Mouse (Mus musculus): Measurements from ENCODE around the gene Zzz3. TPM values are rescaled to one million over a fixed set of nuclear protein-coding genes. Genes with fewer than 3 reads are reported as not detected.

Zzz3 gene
- total and polyA plus RNA-seq, 3 experiments = 64.2 to 116 (median 94.9) TPM

DNA sequence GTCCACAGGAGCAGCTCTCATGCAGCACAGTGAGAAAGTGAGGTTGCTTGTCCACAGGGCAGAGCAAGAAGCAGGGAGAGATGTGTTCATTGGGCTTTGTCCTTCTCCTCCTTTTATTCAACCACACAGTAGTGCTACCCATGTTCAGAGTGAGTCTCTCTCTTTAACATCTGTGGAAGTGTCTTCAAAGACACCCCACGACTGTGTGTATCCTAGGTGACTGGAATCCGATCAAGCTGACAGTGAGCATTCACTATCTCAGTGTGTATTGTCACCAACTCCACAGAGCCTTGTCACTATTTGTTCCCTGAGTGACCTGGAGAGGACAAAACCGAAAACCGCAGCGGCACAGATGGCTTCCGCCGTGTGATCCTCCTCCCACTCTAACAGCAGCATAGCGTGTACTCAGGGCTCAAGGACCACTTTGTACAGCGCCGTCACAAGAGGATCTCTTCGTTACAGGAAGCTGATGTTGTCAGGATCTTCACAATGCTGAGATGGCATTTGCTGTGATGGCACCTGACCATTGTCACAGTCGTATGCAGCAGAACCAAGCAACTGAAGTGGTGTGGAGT is 113.2 kb downstream of the Zzz3 start:
- no peak overlapping the region for H3K4me2 ChIP-seq (ENCODE audit: insufficient read depth, low read depth, poor library complexity, severe bottlenecking)
- no peaks in the 10 kb centered on the region for H3K4me1 ChIP-seq (ENCODE audit: control insufficient read depth in 1 of 2, insufficient read depth in 2 of 2)
- peaks cover 3% of the 10 kb centered on the region for H3K9me3 ChIP-seq (replicated peaks; ENCODE audit: low read length)
- H3K27me3 ChIP-seq (replicated peaks) = no peaks in the 10 kb centered on the region
- no peak overlapping the region for H3K9ac ChIP-seq (ENCODE audit: insufficient read depth, low read depth)
- H3K27ac ChIP-seq (ENCODE audit: insufficient read depth, low read depth) = no peak overlapping the region
- dilution Hi-C loops (cut with MboI; ENCODE audit: extremely low pct_ligation_motif_present, extremely low pct_unique_long_range_greater_than_20kb, low sequenced_read_pairs) (no loop called here), in situ Hi-C loops (cut with MboI; ENCODE audit: low pct_ligation_motif_present, low pct_unique_long_range_greater_than_20kb, low sequenced_read_pairs) (no loop called here)
- no peak for TF ChIP-seq HCFC1 (IDR thresholded peaks at IDR 0.05; ENCODE audit: low read depth, low read length)
- TF ChIP-seq MAFK (IDR thresholded peaks at IDR 0.05; ENCODE audit: insufficient replicate concordance, low read length) = no peak
- no peak for TF ChIP-seq CHD1 (IDR thresholded peaks at IDR 0.05; ENCODE audit: low read depth, low read length)
- TF ChIP-seq USF1 (IDR thresholded peaks at IDR 0.05; ENCODE audit: low read depth, low read length) = no peak
- no peak for TF ChIP-seq POLR2AphosphoS2 (IDR thresholded peaks at IDR 0.05; ENCODE audit: low read depth, low read length)
- no peak for TF ChIP-seq USF2 (conservative IDR thresholded peaks at IDR 0.05; ENCODE audit: low read depth, low read length)
- TF ChIP-seq MEF2A (IDR thresholded peaks at IDR 0.05; ENCODE audit: borderline replicate concordance, low read depth, low read length) = no peak
- TF ChIP-seq CHD2 (IDR thresholded peaks at IDR 0.05; ENCODE audit: low read length) = no peak
- no peaks in the 10 kb centered on the region for H3K79me2 ChIP-seq (replicated peaks; ENCODE audit: control insufficient read depth, extremely low read depth, insufficient read depth, poor library complexity, severe bottlenecking)
- H3K4me3 ChIP-seq (replicated peaks in 1 of 3; ENCODE audit: low read depth in 2 of 3, low read length in 2 of 3, poor library complexity in 1 of 3) = no peak overlapping the region
- DNase-seq (ENCODE audit: extremely low read depth) = no peak
- H3K36me3 ChIP-seq (replicated peaks in 1 of 2; ENCODE audit: control insufficient read depth in 1 of 2, insufficient read depth in 1 of 2, low read length in 1 of 2) = no peaks in the 10 kb centered on the region

DNA sequence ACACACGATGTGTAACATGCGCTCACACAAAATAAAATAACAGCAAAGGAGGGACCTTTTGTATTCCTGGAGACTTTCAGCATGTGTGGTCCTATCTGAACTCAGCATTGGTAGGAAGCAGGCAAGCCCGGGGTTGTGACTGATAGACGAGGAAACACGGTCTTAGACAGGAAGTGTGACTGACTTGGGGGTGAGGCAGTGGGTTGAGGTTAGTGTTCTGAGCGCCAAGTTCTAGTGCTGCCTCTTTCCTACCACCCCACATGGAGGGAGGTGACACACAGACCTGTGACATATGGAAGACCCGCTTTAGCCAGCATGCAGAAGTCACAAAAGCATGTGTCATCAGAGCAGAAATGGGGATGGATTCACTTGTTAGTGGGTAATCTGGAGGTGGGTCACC is 114.0 kb downstream of the Zzz3 start:
- Histone ChIP-seq H3K9me3 (replicated peaks; ENCODE audit: low read length) (peaks cover 3% of the 10 kb centered on the region), H3K4me1 (ENCODE audit: control insufficient read depth in 1 of 2, insufficient read depth in 2 of 2) (no peaks in the 10 kb centered on the region), H3K79me2 (replicated peaks; ENCODE audit: control insufficient read depth, extremely low read depth, insufficient read depth, poor library complexity, severe bottlenecking) (no peaks in the 10 kb centered on the region), H3K36me3 (replicated peaks in 1 of 2; ENCODE audit: control insufficient read depth in 1 of 2, insufficient read depth in 1 of 2, low read length in 1 of 2) (no peaks in the 10 kb centered on the region), H3K27me3 (replicated peaks) (no peaks in the 10 kb centered on the region), H3K27ac (ENCODE audit: insufficient read depth, low read depth) (no peak overlapping the region), H3K4me2 (ENCODE audit: insufficient read depth, low read depth, poor library complexity, severe bottlenecking) (no peak overlapping the region), H3K4me3 (replicated peaks in 1 of 3; ENCODE audit: low read depth in 2 of 3, low read length in 2 of 3, poor library complexity in 1 of 3) (no peak overlapping the region), H3K9ac (ENCODE audit: insufficient read depth, low read depth) (no peak overlapping the region)
- dilution Hi-C loops (cut with MboI; ENCODE audit: extremely low pct_ligation_motif_present, extremely low pct_unique_long_range_greater_than_20kb, low sequenced_read_pairs) = no loop called here
- TF ChIP-seq E2F4 (IDR thresholded peaks at IDR 0.05; ENCODE audit: insufficient replicate concordance, low read depth, low read length) = no peak
- TF ChIP-seq MEF2A (IDR thresholded peaks at IDR 0.05; ENCODE audit: borderline replicate concordance, low read depth, low read length) = no peak
- no peak for TF ChIP-seq RAD21 (IDR thresholded peaks at IDR 0.05; ENCODE audit: low read depth, low read length)
- no peak for TF ChIP-seq CTCF (conservative IDR thresholded peaks at IDR 0.05 in 1 of 2, IDR thresholded peaks at IDR 0.05 in 1 of 2; ENCODE audit: low read depth in 2 of 2, low read length in 2 of 2)
- no peak for TF ChIP-seq HCFC1 (IDR thresholded peaks at IDR 0.05; ENCODE audit: low read depth, low read length)
- TF ChIP-seq ZNF384 (IDR thresholded peaks at IDR 0.05; ENCODE audit: low read depth, low read length) = no peak
- no peak for TF ChIP-seq ZMIZ1 (IDR thresholded peaks at IDR 0.05; ENCODE audit: low read depth, low read length)
- TF ChIP-seq EP300 (IDR thresholded peaks at IDR 0.05; ENCODE audit: low read length) = no peak
- TF ChIP-seq MAFK (IDR thresholded peaks at IDR 0.05; ENCODE audit: insufficient replicate concordance, low read length) = no peak
- TF ChIP-seq POLR2AphosphoS2 (IDR thresholded peaks at IDR 0.05; ENCODE audit: low read depth, low read length) = no peak
- no peak for TF ChIP-seq ETS1 (conservative IDR thresholded peaks at IDR 0.05; ENCODE audit: low read depth, low read length)
- TF ChIP-seq IRF4 (IDR thresholded peaks at IDR 0.05; ENCODE audit: low read depth, low read length) = no peak
- no peak for TF ChIP-seq BHLHE40 (IDR thresholded peaks at IDR 0.05; ENCODE audit: low read depth, low read length)
- no peak for TF ChIP-seq NRF1 (IDR thresholded peaks at IDR 0.05; ENCODE audit: low read depth, low read length)
- TF ChIP-seq SMC3 (IDR thresholded peaks at IDR 0.05; ENCODE audit: low read depth, low read length) = no peak
- TF ChIP-seq ZKSCAN1 (IDR thresholded peaks at IDR 0.05; ENCODE audit: borderline replicate concordance, low read depth, low read length) = no peak
- no peak for TF ChIP-seq UBTF (IDR thresholded peaks at IDR 0.05; ENCODE audit: low read depth, low read length)
- no peak for TF ChIP-seq JUND (conservative IDR thresholded peaks at IDR 0.05; ENCODE audit: low read depth, low read length)
- TF ChIP-seq RCOR1 (conservative IDR thresholded peaks at IDR 0.05; ENCODE audit: low read depth, low read length) = no peak
- no peak for TF ChIP-seq JUN (IDR thresholded peaks at IDR 0.05; ENCODE audit: insufficient read depth, low read depth, low read length)
- in situ Hi-C loops (cut with MboI; ENCODE audit: low pct_ligation_motif_present, low pct_unique_long_range_greater_than_20kb, low sequenced_read_pairs) = no loop called here
- DNase-seq (ENCODE audit: extremely low read depth) = no peak

Measured in CH12.LX (cell line).